In genomic region chr1:94366606-94367005, GRCm38 (mm10) we compare ENCODE assay signal across 16 mouse cellular contexts.
"Had no signal": no experiment of that assay in that cellular context is flagged by ENCODE, and none has a peak within 500 bp of the region (broad histone marks: within the 10 kb centered on the region; RNA-seq: fewer than 3 reads in every experiment).

No protein-coding gene starts in this region.

- H3K4me3 ChIP-seq: midbrain, embryonic 10.5 days; midbrain, embryonic 12.5 days; myocyte; neural tube, embryonic 12.5 days; stomach, embryonic 15.5 days had no signal

- H3K9ac ChIP-seq: lung, embryonic 14.5 days; midbrain, embryonic 12.5 days; neural tube, embryonic 12.5 days; stomach, embryonic 15.5 days had no signal

- H3K27me3 ChIP-seq: midbrain, embryonic 12.5 days; neural tube, embryonic 12.5 days; stomach, embryonic 15.5 days had no signal

- H3K27ac ChIP-seq: midbrain, embryonic 10.5 days; midbrain, embryonic 12.5 days; neural tube, embryonic 12.5 days; stomach, embryonic 15.5 days; stomach, postnatal 0 days had no signal

- H3K36me3 ChIP-seq: midbrain, embryonic 10.5 days; midbrain, embryonic 12.5 days; neural tube, embryonic 12.5 days; stomach, embryonic 15.5 days had no signal

- H3K4me2 ChIP-seq: lung, embryonic 14.5 days; midbrain, embryonic 12.5 days; neural tube, embryonic 12.5 days; stomach, embryonic 15.5 days had no signal

- ATAC-seq: midbrain, embryonic 16.5 days had no signal

- H3K9me3 ChIP-seq: midbrain, embryonic 10.5 days; midbrain, embryonic 12.5 days; neural tube, embryonic 12.5 days; stomach, embryonic 15.5 days had no signal

- H3K4me1 ChIP-seq: midbrain, embryonic 10.5 days; midbrain, embryonic 12.5 days; neural tube, embryonic 12.5 days; stomach, embryonic 15.5 days had no signal

- DNase-seq: lung, adult 18-20 months; lung, embryonic 14.5 days; lung, postnatal 10 days; lung, postnatal 4 days; midbrain, embryonic 14.5 days; right cerebral cortex, postnatal 14 days; thymus, adult 2 months; thymus, postnatal 25 days; thymus, postnatal 4 days had no signal
